Mouse (Mus musculus): ENCODE results near the gene Xrcc6.

Xrcc6 gene

GRCm38 (mm10) chr15:82022535-82023088 lies 35.0 kb downstream of the Xrcc6 start:
- no peak for DNase-seq (ENCODE audit: low spot score)

DNA sequence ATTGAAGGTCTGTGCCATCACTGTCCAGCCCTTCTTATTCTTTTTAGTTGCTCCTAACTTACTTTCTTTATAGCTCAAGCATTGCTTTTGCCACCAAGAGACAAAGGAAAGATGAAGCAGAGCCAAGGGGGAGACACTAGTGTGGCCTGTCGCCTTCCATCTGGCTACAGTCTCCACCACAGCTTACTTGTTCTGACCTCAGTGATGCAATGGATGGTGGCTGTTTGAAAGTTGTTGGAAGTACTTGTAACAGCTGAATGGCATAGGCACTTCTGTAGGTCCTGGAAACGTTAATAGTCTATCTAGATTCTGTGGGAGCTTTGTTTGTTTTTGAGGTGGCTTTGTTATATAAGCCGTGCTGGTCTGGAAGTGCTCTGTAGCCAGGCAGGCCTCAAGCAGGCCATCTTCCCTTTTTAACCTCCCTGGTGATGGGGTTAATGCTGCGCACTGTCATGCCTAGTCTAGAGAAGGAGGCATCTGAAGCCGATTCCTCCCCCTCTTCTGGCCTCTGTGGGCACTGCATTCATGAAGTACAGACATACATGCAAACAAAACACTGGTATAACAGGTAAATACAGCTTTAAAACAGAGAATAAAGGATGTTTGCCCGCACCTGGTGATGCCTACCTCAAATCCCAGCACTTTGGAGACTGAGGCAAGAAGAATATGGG lies 36.5 kb downstream of the Xrcc6 start:
- DNase-seq (ENCODE audit: low spot score), result no peak

DNA sequence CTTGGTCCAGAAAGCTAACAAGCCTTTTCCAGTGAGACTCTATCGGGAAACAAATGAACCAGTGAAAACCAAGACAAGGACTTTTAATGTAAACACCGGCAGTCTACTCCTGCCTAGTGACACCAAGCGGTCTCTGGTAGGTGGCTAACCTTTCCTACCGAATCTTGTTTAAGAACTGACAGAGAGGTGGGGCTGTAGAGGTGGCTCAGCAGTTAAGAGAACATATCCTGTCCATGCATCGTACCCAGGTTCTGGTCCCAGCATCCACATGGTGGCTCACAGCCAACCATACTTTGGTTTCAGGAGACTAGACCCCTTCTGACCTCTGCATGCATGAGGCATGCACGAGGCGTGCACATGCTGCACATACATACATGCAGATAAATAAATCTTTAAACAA lies 39.6 kb downstream of the Xrcc6 start:
- DNase-seq (ENCODE audit: low spot score), result no peak

GRCm38 (mm10) chr15:82027726-82028125 lies 40.1 kb downstream of the Xrcc6 start:
- no peak for DNase-seq (ENCODE audit: low spot score)

DNA sequence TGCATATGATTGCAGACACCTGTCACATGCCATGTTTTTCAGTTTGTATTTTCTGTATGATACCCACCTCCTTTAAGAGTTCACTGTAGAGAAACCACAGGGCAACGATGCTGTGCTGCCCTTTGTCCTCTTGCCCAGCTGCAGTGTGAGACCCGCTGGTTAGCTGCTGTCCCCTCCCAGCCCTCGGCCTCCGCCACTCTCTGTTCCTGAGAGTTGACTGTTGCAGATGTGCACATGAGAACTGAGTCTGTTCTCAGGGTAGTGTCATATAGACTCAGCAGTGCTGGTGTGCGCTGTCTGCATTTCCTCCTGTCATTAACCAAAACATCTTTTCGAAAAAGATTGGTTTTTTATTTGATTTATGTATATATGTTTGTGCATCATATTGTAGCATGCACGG lies 44.8 kb downstream of the Xrcc6 start:
- no peak for DNase-seq (ENCODE audit: low spot score)

DNA sequence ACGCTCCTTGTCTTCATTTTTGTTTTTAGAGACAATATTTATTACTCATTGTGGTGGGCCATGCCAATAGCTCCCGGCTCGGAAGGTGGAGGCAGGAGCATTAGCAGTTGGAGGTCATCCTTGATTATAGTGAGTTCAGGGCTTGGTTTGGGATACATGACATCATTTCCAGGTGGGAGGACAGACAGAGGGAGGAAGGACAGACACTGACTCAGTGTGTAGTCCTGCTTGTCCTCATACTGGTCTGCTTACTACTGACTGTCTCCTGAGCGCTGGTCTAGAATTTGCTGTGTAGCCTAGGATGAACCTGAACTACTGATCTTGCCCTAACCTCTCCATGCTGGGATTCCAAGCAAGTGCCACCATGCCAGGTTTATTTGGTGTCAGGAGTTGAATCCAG lies 46.1 kb downstream of the Xrcc6 start, which contains the start of gene Desi1:
Gene Desi1 (minus strand): TSS at position 101 of the 400 bp plus-strand sequence.
- DNase-seq (ENCODE audit: low spot score), result no peak

GRCm38 (mm10) chr15:82035904-82036689 lies 48.5 kb downstream of the Xrcc6 start:
- no peak for DNase-seq (ENCODE audit: low spot score)

DNA sequence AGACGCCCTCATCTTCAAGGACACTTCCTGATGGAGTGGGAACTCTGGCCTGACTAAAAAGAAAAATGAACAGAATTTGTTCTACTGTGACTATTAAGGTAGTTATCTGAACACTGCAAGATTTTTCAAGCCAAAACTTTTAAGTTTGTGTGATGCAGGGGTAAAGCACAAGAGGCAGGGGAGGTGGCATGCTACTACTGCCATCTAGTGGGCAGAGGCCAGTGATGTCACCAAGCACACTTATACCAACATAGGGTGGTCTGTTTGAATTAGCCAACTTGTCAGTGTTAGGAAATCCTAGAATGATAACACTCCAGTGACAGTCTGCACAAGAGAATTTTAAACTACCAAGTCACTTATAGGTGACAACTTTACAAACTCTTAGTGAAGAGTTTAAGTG lies 53.0 kb downstream of the Xrcc6 start:
- no peak for DNase-seq (ENCODE audit: low spot score)

- DNase-seq (ENCODE audit: low spot score), result no peak
Measured at GRCm38 (mm10) chr15:82044166-82044784, 56.6 kb downstream of the Xrcc6 start.

DNA sequence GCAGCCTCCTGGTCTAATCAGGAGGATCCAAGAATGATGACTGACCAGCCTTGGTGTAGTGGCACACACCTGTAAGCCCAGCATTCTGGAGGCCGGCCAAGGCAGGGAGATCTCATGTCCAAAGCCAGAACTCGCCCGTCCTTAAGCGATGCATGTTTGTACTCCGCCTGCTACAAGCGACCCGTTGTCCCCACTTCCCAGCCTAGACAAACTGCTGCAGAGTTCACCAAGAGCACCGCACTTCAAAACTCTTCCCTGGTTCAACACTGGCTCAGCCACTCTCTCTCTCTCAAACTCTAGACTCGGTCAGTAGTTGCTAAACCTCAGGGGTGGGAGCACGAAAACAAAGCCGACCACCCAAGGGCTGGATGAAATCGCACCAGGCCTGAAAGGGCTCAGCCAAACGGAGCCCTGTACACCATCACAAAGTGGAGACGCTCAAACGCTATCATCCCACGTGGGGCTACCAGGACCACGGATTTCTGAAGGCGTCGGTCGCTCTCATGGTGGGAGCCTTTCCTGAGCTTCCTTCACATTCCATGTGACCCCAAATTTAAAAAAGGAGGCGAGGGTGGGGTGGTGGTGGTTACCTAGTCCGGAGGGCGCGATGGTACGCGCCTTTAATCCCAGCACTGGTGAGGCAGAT lies 58.7 kb downstream of the Xrcc6 start:
- peak; percentile 11 for DNase-seq (ENCODE audit: low spot score)

- peak; percentile 86 for DNase-seq (ENCODE audit: low spot score)
Measured at GRCm38 (mm10) chr15:82047080-82047883, 59.6 kb downstream of the Xrcc6 start, which contains the start of gene Snu13. TSS of gene Snu13 (minus strand) at chr15:82047598.

DNA sequence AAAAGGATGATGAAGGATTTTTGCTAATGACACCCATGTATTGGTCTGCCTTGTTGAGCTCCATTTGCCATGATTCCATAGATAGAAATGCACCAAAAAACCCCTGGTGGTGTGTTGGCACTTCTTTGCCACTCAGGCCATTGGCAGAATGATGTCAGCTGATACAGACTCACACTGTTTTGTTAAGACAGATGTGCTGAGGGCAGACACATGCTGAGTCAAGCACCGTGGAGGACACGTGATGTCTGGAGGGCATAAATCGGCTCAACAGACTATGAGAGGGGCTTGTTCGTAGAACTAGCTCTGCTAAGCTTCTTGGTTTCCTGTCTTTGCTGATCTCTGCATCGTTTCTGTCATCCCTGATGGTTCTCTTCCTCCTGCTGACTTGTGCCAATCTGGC lies 64.9 kb downstream of the Xrcc6 start:
- DNase-seq (ENCODE audit: low spot score), result no peak

DNA sequence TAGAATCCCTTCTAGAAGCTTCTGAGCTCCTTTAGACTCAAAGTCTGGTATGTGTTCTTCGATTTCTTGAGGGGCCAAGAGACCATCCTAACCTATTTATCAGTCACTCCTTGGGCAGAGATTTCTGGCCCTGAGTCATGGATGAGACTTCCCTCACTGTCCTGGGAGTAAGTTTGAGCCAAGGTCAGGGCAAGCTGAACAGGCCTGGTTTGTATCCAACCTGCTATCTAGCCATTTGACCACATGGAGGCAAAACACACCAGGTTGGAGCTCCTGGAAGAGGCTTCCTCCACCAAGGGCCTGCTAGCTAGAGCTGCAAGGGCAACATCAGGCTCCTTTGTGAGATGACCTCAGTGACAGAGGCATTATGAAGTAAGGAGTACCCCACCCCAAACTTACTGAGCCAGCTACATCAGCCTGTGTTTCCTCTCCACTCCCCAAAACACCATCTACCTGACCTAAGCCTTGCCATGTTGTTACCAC lies 71.1 kb downstream of the Xrcc6 start, which contains the start of gene 4930407I10Rik:
Gene 4930407I10Rik (plus strand): TSS at position 433 of the 483 bp plus-strand sequence.
- DNase-seq (ENCODE audit: low spot score), result no peak

GRCm38 (mm10) chr15:82063909-82064308 lies 76.3 kb downstream of the Xrcc6 start:
- DNase-seq (ENCODE audit: low spot score), result no peak

- peak; percentile 68 for DNase-seq (ENCODE audit: low spot score)
Measured at GRCm38 (mm10) chr15:82065511-82065910, 77.9 kb downstream of the Xrcc6 start.

- DNase-seq (ENCODE audit: low spot score), result no peak
Measured at GRCm38 (mm10) chr15:82069898-82070297, 82.3 kb downstream of the Xrcc6 start, which contains the start of gene Mei1. TSS of gene Mei1 (plus strand) at chr15:82069996.

DNA sequence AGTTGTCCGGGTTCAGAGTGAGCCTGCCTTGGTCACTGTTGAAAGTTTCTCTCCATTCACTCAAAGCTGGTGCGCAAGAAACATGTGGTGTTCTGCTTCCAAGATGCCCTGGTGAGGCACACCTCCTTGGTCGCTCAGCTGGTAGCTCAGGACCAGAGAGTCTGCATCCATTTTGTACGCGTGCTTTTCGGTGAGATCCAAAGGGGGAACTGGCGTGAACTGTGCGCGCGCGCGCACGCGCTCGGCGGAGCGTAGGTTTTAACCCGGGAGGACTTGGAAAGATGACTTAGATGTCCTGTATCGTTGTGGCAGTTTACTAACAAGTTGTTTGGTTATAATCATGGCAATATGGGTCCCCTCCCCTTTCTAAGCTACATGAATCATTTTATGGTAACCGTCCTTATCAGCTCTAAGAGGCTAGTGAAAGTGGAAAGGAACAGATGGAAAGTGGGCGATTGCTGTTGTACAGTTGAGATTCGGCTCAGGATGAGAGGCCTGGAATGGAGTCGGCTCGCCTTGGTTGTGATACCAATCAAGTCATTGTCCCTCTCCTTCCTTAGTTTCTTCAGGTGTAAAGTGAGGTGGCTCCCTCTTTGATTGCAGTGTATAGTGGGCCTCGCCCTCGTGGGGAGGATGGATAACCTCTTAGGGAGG lies 84.3 kb downstream of the Xrcc6 start:
- no peak for DNase-seq (ENCODE audit: low spot score)

- DNase-seq (ENCODE audit: low spot score), result no peak
Measured at GRCm38 (mm10) chr15:82073490-82073889, 85.9 kb downstream of the Xrcc6 start.

- DNase-seq (ENCODE audit: low spot score), result peak; percentile 21
Measured at GRCm38 (mm10) chr15:82079883-82080282, 92.2 kb downstream of the Xrcc6 start.

- no peak for DNase-seq (ENCODE audit: low spot score)
Measured at GRCm38 (mm10) chr15:82081161-82081560, 93.5 kb downstream of the Xrcc6 start.
